Mouse (Mus musculus): ENCODE measurements around the gene Gm266.
A peak's percentile ranks its signal among the peaks of the same experiment; 100 is the strongest.
"Not testable (repeated sequence)": the region's sequence is repeated elsewhere in the genome, so short reads cannot be mapped to it uniquely, and the experiment has no call there.

The Gm266 gene

DNA sequence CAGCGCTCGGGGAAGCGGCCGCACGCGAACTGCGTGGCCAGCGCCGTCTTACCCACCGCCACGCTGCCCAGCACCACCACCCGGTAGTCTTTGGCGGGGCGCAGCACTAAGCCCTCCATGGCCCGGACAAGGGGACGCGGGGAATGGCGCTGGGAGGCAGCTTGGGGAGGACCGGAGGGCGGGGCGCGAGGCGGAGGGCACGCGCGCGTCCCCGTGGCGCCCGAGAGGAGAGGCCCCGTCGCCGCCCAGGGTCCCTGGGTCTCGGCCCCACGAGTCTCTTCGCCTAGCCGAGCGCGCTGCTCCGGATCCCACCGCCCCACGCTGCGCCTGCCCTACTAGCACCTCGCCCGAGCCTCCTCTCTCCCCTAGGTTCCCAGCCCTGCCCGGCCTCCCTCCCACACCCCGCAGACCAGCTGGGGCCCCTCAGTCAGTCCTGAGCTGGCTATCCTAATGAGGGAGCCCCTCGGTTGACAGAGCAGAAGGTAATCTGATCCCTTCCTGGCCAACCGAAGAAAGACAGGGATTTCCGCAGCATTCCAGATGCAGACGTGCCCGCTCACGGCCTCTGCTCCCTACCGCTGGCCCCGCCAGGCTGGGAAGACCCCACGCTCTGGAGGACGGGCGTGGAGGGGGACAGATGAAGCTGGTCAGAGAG, at the start of gene Gm266:
Gene Gm266 (minus strand): TSS at position 172 of the 655 bp plus-strand sequence.
- no peak for DNase-seq (ENCODE audit: low spot score)

DNA sequence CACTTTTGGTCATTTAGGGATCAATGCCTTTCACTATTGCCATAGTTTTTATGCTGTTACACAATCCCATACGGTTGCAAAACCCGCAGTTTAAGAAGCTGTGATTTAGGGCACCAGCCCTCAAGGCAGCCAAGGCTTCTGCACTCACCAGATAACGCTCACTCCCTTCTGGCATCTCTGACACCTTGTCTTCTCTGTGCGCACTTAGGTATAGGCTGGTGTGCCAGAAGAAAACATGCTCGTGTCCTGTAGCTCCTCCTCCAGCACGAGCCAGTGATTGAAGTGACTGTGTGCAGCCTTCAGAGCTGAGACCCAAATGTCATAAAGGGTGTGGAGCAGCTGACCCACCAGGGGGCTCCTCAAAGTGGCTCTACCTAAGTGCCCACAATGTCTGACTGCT, 49.7 kb upstream of the Gm266 start:
- no peak for DNase-seq (ENCODE audit: low spot score)

DNA sequence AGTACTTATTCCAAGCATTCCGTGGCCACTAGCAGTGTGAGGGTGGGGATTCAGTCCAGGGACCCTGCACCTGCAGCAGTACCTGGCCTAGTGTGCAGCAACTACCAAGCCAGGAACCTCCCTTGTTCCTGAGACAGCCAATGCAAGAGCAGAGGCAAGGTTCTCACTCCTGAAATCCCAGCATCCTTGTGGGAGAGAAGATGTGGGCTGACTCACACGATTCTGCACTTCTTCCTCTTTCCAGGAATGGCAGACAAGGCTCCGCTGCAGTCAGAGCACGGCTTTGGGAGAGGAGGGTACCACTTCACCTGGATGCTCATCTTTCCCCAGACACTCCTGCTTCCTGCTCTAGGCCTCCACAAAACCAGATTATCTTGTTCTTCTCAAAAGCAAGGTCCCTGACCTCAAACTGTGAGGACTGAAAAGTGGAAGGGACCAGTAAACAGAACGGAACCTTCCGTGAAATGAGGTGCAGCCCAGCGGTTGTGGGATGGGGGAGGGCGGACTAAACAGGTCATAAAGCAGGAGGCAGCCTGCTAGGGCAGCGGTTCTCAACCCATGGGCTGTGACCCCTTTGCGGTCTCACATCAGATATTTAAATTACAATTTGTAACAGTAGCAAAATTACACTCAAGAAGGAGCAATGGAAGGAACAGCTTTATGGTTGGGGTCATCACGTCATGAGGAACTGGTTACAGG, 47.6 kb upstream of the Gm266 start:
- DNase-seq (ENCODE audit: low spot score) = no peak

DNA sequence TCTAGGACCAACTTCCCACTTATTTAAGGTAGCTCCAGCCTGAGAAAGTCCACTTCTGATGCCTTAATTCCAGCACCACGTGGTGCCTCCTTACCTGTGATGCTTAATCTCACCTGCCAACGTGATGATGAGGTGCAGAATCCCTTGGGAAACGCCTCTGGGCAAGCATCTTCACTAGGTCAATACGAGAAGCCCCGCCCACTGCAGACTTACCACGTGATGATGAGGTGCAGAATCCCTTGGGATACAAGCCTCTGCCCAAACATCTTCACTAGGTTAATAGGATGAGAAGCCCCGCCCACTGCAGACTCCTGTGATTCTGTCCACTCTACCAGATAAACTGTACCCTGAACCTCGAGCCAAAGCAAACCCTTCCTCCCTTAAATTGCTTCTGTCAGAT, 43.6 kb upstream of the Gm266 start:
- no peak for DNase-seq (ENCODE audit: low spot score)

DNA sequence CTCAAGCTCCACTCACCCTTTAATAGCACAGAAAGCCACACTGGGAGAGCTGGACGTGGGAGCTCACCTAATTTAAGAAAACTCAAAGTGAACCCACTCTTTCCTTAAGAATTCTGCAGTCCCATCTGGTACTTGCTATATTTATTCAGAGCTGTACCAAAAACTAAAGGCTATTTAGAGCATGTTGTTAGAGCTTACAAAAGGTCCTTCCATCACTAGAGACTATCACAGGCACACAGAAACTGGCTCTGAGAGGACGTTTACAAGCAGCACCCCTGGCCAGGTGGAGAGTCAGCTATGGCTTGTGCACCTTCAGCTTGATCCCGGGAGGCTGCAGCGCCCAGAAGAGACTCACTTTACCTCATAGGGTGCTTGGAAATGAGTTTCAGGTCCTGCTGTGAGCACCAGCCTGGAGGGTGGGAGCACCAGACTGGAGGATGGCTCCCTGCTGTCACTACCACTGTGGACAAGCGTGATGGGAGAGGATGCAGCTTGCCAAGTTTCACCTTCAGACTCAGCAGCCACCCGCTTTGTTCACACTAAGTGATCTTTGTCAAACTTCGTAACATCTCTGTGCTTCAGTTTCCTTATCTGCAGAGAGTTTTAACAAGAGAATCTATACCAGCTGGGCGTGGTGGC, 42.1 kb upstream of the Gm266 start:
- DNase-seq (ENCODE audit: low spot score) = no peak

DNA sequence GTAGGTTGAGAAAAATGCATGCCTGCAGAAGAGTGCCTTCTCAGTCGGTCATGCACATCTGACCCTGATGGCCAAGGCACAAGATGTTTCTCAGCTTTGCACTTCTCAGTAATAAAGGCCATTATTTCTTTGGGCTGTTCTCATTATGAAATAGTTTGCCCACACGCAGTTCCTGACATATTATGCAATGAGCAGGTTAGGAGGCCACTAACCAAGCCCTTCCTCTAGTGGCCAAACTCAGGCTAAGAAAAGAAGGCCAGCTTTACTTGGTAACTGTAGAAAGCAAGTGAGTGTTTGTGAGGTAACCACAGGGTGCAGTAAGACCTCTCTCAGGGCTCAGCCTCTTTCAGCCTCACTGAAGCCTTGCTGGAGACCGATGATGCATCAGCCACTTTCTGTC, 39.3 kb upstream of the Gm266 start:
- no peak for DNase-seq (ENCODE audit: low spot score)

DNA sequence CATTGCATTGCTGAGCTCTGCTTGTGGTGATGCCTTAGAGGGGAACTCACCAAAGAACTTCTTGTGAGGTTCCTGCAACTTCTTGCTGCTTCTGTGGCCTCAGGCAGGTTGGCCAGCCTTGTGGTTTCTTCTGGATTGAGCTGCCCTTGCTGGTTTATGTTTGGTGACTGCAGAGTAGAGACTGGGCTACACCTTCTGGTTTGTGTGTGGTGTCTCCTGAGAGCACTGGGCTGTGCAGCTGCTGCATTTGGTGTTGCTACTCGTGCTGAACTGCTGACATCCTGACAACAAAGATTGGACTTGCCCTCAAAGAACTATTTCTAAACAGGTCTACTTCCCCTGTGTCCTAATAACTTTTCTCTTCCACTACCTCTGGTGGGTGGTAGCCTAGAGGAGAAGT, 38.8 kb upstream of the Gm266 start:
- DNase-seq (ENCODE audit: low spot score) = no peak

DNA sequence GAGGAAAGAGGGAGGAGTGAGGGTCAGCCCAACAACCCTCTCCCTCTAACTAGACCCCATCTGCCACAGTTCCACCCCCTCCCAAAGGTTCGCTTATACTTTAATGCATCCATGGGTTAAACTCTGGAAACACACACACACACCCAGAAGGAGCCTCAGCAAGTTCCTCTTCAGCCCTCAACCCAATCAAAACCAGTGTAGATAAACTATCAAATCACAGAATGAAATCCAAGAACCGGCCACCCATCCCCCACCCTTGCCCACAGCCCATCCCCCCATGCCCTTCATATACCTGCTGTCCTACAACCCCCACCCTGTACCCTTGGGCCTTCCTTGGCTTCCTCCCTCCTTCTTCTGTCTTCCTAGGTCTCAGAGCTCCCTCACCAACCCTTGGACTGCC, 35.4 kb upstream of the Gm266 start:
- no peak for DNase-seq (ENCODE audit: low spot score)

DNA sequence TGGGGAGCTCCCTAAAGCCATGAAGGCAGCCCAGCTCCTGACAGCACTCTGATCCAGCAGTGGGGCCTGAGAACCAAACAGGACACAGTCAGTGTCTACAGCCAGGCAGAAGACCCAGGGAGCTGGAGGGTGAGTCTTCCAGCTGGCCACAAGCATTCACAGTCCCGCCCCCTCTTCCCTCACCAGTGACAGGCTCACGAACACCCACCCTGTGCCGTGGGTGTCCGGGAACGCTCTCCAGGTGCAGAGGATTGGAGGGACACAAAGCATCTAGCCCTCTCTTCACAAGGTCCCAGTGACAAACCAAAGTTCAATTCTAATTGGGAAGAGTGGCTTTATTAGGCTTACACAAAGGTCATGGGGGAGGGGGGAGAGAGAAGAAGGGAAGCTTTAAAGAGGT, 34.2 kb upstream of the Gm266 start:
- no peak for DNase-seq (ENCODE audit: low spot score)

DNA sequence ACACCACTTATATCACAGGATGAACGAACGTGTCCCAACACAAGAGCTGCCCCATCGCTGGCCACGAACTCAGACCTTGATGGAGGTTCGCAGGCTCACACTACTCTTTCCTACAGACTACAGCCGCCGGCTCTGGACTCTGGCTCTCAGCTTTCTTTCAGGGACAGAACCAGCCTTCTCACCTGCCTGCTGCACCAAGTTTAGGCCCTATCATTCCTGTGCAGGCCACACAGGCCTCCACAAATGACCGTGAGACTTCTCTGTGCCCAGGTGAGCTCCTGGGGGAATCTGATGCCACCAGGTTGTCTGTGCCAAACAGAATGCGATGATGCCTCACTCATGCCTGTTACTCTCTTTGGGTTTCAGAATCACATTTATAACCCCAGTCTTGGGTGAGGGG, 32.8 kb upstream of the Gm266 start:
- DNase-seq (ENCODE audit: low spot score) = no peak

DNA sequence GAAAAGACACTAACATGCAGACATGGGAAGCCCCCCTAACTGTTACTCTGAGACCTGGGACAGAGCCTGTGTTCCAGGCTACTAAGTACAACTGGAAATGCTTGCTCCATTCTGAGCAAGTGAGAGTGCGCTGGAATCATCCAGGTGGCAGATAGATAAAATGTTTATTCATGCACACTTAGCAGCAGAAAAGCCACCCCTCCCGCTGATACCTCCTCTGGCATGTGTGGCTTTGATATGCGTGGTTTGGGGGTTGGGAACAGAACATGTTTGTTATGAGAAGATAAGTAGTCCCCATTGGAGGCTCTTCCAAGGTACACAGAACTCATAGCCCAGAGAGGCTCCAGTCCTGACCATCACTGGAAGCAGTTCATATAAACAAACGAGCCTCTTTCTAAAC, 32.3 kb upstream of the Gm266 start:
- no peak for DNase-seq (ENCODE audit: low spot score)

DNA sequence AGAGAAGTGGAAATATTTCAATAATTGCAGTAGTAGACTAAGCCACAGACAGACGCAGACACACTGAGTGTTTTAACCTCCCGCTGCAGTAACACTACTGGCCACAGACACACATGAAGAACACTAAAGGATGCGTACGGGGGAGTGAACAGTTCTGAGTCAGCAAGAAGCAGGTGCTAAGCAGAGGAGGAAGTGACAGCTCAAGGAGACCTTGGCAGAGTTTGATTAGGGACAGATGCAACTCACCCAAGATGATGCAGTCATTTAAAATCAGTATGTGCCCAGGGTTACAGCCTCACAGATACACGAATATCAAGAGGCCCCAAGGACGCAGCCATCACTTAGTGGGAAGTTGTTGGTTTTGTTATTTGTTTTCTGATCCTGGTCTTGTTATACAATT, 31.2 kb upstream of the Gm266 start:
- DNase-seq (ENCODE audit: low spot score) = no peak

DNA sequence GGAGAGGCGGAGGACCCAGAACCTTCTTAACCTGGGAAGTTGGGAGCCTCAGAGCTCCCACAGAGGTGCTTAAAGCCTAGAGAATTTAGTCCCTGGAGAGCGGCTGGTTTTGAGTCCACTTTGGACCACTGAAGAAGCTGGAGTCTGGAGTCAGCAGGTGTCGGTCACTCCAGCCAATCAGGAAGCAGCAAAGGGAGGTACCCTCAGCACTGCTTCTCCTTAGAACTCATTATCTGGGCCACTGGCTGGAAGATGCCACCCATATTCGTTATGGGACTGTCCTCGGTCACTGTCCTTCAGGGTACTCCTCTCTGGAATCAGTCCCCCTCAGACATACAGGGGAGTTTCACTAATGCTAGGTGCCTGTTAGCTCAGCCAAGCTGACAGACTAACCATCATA, 30.3 kb upstream of the Gm266 start:
- DNase-seq (ENCODE audit: low spot score) = no peak

DNA sequence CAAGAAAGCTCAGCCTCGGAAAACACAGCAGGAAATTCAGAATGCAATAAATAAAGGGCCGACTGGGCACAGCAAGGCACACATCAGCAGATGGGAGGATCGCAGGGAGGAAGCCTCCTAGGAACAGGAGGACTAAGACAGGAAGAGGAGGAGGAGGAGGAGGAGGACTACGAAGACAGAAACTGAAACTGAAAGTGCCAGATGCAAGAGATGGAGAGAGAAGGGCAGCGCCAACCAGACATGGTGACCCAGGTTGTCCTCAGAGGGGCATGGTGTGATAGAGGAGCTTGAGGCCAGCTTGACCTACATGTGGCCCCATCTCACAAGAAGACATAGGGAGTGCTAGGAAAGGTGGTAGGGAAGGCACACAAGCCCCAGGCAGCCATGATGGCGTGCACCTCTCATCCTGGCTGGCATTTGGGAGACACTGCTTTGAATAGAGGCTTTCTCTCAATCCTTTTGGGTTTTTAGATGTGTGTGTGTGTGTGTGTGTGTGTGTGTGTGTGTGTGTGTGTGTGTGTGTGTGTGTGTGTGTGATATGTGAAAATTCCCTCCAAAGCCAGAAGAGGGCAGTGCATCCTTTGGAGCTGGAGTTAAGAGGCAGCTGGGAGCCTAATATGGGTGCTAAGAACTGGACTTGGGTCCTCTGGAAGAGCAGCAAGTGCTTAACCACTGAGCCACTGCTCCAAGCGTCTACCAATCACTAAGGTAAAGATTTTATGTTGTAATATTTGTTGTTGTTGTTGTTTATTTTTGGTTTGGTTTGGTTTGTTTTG, 29.4 kb upstream of the Gm266 start:
- no peak for DNase-seq (ENCODE audit: low spot score)

DNA sequence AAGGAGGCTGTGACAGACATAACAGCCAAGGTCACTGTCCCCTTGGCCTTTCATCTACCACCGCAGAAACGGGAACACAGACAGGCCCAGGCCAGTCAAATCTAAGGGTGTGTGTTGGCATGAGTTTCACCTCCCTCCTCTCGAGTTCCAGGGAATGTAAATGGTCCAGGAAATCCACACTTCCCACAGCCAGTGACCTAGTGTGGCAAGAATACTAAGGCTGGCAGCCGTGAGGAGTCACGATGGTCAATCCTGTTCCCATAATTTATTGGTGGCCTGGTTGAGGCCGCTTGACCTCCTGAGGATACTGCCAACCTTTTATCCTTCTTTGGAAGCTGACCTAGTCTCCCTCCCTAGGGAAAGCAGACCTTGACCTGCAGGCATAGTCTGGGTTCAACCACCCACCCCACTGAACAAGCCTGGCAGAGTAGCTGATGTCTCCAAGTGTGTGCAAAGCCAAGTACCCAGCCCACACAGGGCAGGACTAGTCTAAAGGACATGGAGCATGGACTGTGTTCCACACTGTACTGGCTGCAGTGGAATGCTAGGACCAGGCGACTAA, 28.7 kb upstream of the Gm266 start:
- DNase-seq (ENCODE audit: low spot score) = no peak

DNA sequence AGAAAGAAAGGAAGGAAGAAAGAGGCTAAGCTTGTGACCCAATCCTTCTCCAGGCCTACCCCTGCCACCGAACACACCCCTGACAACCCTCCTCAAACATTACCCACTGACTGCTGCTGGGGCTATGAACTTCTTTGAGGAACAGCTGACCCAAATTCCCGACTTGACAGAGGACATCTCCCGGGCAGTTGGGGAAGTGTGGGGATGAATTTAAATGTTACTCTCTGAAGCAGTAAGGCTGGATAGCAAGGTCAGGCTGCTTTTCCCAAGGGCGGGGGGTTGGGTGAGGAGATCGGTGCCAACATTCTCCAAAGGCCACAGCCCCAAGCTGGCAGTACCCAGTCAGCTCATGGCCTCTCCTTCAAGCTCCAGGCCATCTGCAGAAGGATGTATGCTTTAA, 28.1 kb upstream of the Gm266 start:
- peak; percentile 27 for DNase-seq (ENCODE audit: low spot score)

DNA sequence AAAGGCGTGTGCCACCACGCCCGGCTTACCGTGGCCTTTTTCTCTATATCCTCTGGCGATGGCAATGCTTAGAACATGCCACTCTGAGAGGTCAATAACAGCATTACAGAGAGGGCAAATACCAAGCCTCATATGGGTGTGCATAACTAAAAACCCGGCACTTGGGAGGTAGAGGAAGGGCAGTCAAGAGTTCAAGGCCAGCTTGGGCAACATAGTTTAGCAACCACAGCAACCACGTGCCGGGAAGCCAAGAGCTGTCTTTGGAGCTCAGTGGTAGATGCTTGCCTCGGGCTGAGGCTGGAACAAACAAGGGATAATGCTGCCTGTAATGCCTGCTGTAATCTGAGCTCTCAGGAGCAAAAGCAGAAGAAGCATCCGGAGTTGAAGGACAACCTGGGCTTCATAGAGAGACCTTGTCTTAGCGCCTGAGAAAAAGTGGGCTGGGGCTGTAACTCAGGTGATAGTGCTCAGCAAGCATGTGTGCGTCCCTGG, 27.0 kb upstream of the Gm266 start:
- DNase-seq (ENCODE audit: low spot score) = no peak

DNA sequence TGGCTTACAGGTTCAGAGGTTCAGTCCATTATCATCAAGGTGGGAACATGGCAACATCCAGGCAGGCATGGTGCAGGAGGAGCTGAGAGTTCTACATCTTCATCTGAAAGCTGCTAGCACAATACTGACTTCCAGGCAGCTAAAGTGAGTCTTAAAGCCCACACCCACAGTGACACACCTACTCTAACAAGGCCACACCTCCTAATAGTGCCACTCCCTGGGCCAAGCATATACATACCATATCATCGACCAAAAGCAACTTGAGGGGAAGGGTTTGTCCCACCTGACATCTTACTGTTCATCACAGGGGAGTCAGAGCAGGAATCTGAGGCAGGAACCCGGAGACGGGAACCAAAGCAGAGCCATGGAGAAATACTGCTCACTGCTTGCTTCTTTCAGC, 22.8 kb upstream of the Gm266 start:
- DNase-seq (ENCODE audit: low spot score) = not testable (repeated sequence)

DNA sequence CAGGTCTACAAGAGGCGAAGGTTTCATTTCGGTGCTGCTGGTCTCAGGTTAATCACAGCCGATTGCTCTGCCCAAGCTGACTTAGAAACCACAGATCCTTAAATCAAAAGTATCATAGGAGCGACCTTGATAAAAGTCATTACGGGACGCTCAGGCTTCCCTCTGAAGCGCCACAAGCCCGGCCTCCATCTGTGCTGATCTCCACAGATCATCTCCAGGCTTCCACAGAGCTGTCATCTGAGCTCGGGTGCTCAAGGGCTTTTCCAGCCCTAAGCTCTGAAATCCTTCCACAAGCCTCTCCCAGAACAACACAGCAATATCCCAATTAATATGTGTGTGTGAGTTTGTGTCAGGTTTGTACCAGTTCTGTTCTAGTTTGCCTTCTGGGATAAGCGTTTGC, 22.3 kb upstream of the Gm266 start:
- no peak for DNase-seq (ENCODE audit: low spot score)

DNA sequence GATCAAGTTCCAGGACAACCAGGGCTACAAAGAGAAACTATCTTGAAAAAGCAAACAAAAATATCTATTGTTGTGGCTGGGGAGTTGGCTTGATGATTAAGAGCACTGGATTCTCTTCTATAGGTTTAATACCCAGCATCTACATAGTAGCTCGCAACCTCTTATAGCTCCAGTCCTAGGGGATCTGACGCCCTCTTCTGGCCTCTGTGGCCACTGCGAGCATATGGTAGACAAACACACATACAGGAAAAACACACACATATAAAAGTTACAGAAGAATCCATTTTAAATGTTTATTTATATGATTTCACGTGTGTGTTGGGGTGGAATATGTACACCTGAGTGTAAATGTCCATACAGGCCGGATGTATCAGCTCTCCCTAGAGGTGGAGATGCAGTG, 21.4 kb upstream of the Gm266 start:
- no peak for DNase-seq (ENCODE audit: low spot score)

DNA sequence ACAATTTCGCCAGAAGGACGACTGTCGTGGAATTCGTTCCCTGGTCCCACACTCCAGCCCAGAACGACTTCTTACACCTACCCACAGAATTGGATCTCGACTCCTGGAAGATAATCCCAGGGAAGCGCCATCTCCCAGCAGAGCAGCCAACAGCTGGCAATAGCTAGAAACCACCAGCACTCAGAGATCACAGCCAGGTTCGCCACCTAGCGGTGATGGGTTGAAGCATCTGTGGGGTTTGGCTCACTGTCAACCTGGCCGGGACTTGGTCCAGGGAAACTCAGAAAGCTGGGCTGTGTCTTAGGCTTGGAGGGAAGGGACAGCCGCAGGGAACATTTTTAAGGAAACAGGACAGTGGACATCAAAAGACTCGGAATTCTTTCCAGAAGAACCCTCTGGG, 19.3 kb upstream of the Gm266 start:
- DNase-seq (ENCODE audit: low spot score) = peak; percentile 91

DNA sequence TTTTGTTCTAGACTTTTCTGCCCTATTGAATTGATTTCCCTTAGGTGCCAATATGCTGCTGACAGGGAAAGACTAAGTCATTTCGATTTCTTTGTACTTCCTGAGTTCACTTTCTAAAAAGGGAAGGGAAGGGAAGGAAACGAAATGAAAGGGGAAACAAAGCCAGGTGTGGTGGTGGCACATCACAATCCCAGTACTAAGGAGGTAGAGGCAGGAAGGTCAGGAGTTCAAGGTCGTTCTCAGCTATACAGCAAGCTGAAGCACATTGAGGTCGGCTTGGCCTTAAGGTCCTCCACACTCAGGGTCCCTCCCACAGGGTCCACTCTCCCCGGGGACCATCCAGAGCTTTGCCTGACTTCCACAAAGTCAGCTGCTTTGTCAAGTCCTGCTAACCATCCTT, 17.9 kb upstream of the Gm266 start:
- no peak for DNase-seq (ENCODE audit: low spot score)
